Mouse (Mus musculus): ENCODE measurements around the gene Pcca.

- TF ChIP-seq MAFK (IDR thresholded peaks at IDR 0.05; ENCODE audit: insufficient read depth, low read depth, low read length) (no peak), ZC3H11A (IDR thresholded peaks at IDR 0.05; ENCODE audit: borderline replicate concordance, low read depth, low read length) (no peak)
These were observed 52.8 kb downstream of the Pcca start for GRCm38 (mm10) chr14:122586942-122587341.

Data from ES-E14 (cell line).